In genomic region chr16:24331446-24332020, GRCm38 (mm10) we compare ENCODE assay signal across 20 mouse cellular contexts.
A peak's percentile ranks its signal among the peaks of the same experiment; 100 is the strongest.
DNase-seq lines count a peak whose midpoint lies in the region; TF ChIP-seq lines count a peak whose summit lies in the region.
"Had no signal": no experiment of that assay in that cellular context is flagged by ENCODE, and none has a peak within 500 bp of the region (broad histone marks: within the 10 kb centered on the region; RNA-seq: fewer than 3 reads in every experiment).

No protein-coding gene starts in this region.

- intact Hi-C loops in gastrocnemius, postnatal 36 days (cut with DNase I): no loop called here

- TF ChIP-seq POLR2A in thymus, adult 2 months (IDR thresholded peaks at IDR 0.05; ENCODE audit: control insufficient read depth, extremely low read depth, insufficient read depth, low read length, poor library complexity): no peak
- no peak for TF ChIP-seq POLR2A in brain, embryonic 14.5 days (IDR thresholded peaks at IDR 0.05; ENCODE audit: borderline replicate concordance, extremely low read depth, insufficient read depth, insufficient read length, poor library complexity, severe bottlenecking)

- DNase-seq in thymus, adult 2 months: peak; percentile 15
- no peak for DNase-seq in thymus, adult 18-20 months
- DNase-seq in brain, embryonic 14.5 days (ENCODE audit: low read depth): peak; percentile 5
- DNase-seq in thymus, postnatal 25 days: peak; percentile 27
- no peak for DNase-seq in adrenal gland, postnatal 14 days
- no peak for DNase-seq in gastrocnemius, postnatal 36 days
- DNase-seq: adrenal gland, postnatal 36 days; cerebellum, adult 11-12 months; cerebellum, adult 9-10 months; cerebellum, postnatal 36 days; gastrocnemius, adult 2 months; gastrocnemius, postnatal 25 days; heart, adult 11 months; heart, postnatal 10 days had no signal

- no peak for TF ChIP-seq CTCF in thymus, adult 2 months (IDR thresholded peaks at IDR 0.05; ENCODE audit: borderline replicate concordance, control insufficient read depth, extremely low read depth, insufficient read depth, low read length, poor library complexity)
- no peak for TF ChIP-seq CTCF in brain, embryonic 14.5 days (IDR thresholded peaks at IDR 0.05; ENCODE audit: borderline replicate concordance, extremely low read depth, insufficient read depth, insufficient read length)

- no peaks in the 10 kb centered on the region for H3K36me3 ChIP-seq in thymus, adult 2 months (ENCODE audit: control insufficient read depth, insufficient read depth, low read length)
- H3K36me3 ChIP-seq: embryonic facial prominence, embryonic 10.5 days; G1E; hindbrain, embryonic 13.5 days; intestine, embryonic 15.5 days had no signal

- no peak overlapping the region for H3K4me3 ChIP-seq in thymus, adult 2 months (ENCODE audit: control insufficient read depth, insufficient read depth, low read length)
- H3K4me3 ChIP-seq: embryonic facial prominence, embryonic 10.5 days; forebrain, embryonic 13.5 days; gastrocnemius, adult 2 months; hindbrain, embryonic 13.5 days; intestine, embryonic 15.5 days had no signal

- 76% methylated on average over 13 of the region's 13 CpGs for WGBS in thymus, adult 2 months

- H3K27ac ChIP-seq in thymus, adult 2 months (ENCODE audit: control insufficient read depth, insufficient read depth, low read length): no peak overlapping the region
- H3K27ac ChIP-seq: embryonic facial prominence, embryonic 10.5 days; forebrain, embryonic 13.5 days; gastrocnemius, adult 2 months; hindbrain, embryonic 13.5 days; hindbrain, postnatal 0 days; intestine, embryonic 15.5 days had no signal

- no peaks in the 10 kb centered on the region for H3K27me3 ChIP-seq in thymus, adult 2 months (ENCODE audit: control insufficient read depth, insufficient read depth, low read length)
- H3K27me3 ChIP-seq: forebrain, embryonic 13.5 days; hindbrain, embryonic 13.5 days; intestine, embryonic 15.5 days had no signal

- H3K4me1 ChIP-seq in thymus, adult 2 months (replicated peaks; ENCODE audit: control insufficient read depth, insufficient read depth, low read length): peaks cover 7% of the 10 kb centered on the region
- H3K4me1 ChIP-seq: embryonic facial prominence, embryonic 10.5 days; forebrain, embryonic 13.5 days; hindbrain, embryonic 13.5 days; intestine, embryonic 15.5 days had no signal

Comparison
In these comparisons a context has a peak if more than half of its experiments do, and no peak if none do; other contexts are left out.
1. DNase-seq: peak in thymus, adult 2 months (single experiment), brain, embryonic 14.5 days (single experiment) and thymus, postnatal 25 days (single experiment); none in thymus, adult 18-20 months (0 of 2), adrenal gland, postnatal 14 days (single experiment) and gastrocnemius, postnatal 36 days (0 of 2).